Mouse (Mus musculus) liver, postnatal 0 days (tissue): ENCODE measurements around the gene Ak5.

ENCODE experiments used
- CTCF ChIP-seq: sonication (generic); IDR thresholded peaks from 2 replicates; pipeline ENCODE4 v1.5.1; 2016; ENCODE audit warnings: antibody characterized with exemption, low read depth
- EP300 ChIP-seq: IDR thresholded peaks from 2 replicates; pipeline ENCODE4 v1.6.1; 2016; ENCODE audit warnings: antibody characterized with exemption, low read depth, mild to moderate bottlenecking

GRCm38 (mm10) chr3:152577273-152577672 lies 90.9 kb downstream of the Ak5 start:
- TF ChIP-seq CTCF (no peak), EP300 (no peak)
